Mouse (Mus musculus) megakaryocyte, embryonic 14.5 days (primary cell): Measurements from ENCODE around the gene Pla2g2c.

Experiments
- FLI1 ChIP-seq: IDR thresholded peaks from 2 replicates; pipeline ENCODE4 v1.6.1; 2012; ENCODE audit warnings: low read length, inconsistent platforms, mixed read lengths
- GATA1 ChIP-seq: IDR thresholded peaks from 3 replicates; pipeline ENCODE4 v1.6.1; 2012; ENCODE audit warnings: mixed read lengths, low read length, inconsistent platforms, borderline replicate concordance

DNA sequence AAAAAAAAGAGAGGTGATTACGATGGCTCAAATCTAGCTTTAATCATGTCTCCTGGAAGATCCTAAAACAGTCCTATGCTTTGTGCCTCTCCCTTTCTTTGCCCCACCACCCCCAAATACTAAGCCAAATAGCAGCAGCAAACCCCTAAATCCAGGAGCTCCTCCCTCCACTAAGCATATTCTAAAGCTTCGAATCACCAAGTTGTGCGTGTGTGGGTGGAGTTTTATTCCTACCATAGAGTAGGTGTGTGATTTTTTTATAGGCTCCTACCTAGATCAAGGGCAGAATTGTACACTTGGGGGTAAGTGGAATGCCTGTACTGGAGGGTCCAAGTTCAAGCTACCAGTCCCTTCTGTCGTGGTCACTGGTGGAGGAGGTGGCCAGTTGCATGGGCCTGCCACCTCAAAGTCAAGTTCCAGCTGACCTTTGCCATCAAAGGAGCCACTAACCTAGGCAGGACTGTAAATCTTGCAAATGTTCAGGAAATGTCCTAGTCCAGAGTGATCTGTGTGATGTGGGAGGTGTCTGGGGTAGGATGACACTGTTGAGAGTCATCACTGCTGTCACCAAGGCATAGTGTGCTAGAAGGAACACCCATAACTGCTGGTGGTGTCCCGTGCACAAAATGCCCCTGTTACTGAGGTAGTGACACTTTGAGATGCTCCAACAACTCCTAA lies 5.9 kb upstream of the Pla2g2c start:
- TF ChIP-seq GATA1 (no peak), FLI1 (no peak)
